Mouse (Mus musculus) granulocyte monocyte progenitor cell, adult 5-6 weeks (primary cell): Measurements from ENCODE around the gene Elmo2. TPM values are rescaled to one million over a fixed set of nuclear protein-coding genes. Genes with fewer than 3 reads are reported as not detected.

Source experiments
- ATAC-seq: replicated peaks from 2 replicates; pipeline ENCODE4 v1.8.0; 2016; ENCODE audit warnings: mild to moderate bottlenecking, moderate TSS enrichment, inconsistent platforms; ENCODE audit not compliant: poor library complexity, severe bottlenecking
- total RNA-seq, 2 experiments: library from RNA; stranded (forward) in 1 of 2; stranded (reverse) in 1 of 2; fragments of 200-712, 200-1000 nt in 1 of 2; fragments of >200 nt in 1 of 2; fragmentation: Nextera tagmentation in 1 of 2; gene quantifications; 2 replicates each; pipeline ENCODE4 v1.2.3; 2014 to 2017

Gene Elmo2
- total RNA-seq (2014; fragmentation: Nextera tagmentation) (53.2 and 57.9 TPM in 2 replicates), total RNA-seq (2017) (28.5 and 38.8 TPM in 2 replicates)

- ATAC-seq, result peak; percentile 78
These were observed at the start of gene Elmo2 for GRCm38 (mm10) chr2:165326304-165327190. Gene Elmo2, minus strand, starts transcription at chr2:165326479.

- ATAC-seq, result no peak
These were observed 49.7 kb upstream of the Elmo2 start for GRCm38 (mm10) chr2:165376001-165376400.

- no peak for ATAC-seq
These were observed 49.2 kb upstream of the Elmo2 start for GRCm38 (mm10) chr2:165375478-165375877.

DNA sequence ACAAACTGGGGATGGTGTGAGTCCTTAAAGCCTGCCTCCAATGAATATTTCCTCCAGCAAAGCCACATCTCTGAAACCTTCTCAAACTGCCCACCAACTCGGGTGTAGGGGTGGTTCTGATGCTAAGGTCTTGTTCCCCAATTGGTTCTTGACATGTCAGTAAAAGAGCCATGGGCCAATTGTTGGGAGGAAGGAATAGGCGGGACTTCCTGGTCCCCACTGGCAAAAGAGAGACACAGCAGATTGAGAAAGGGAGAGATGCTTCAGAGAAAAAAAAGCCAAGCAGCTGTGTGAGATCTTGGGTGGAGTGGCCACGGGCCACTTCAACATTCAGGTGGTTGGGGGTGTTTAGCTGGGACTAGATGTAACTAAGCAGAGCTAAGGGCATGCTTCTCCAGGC lies 44.8 kb upstream of the Elmo2 start:
- no peak for ATAC-seq

- ATAC-seq, result no peak
These were observed 44.1 kb upstream of the Elmo2 start for GRCm38 (mm10) chr2:165370348-165370747.

DNA sequence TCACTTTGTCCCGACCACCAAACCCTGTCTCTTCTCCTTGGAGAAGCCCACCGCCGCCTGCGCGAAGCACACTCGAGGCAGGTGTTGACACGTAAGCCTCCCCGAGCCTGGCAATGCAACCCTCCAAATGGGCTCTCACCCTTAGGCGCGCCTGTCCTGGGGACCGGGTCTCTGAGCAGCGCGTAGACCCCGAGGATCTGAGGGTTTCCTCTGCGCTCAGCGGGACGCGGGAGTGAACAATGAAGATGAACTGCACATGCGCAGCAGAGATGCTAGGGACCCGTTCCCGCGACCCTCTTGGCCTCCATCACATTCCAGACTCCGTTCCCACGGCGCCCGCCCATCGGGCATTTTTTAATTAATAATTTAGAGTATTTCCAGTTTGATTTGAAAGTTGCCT lies 42.2 kb upstream of the Elmo2 start, which contains the start of gene Zfp663:
Gene Zfp663 (minus strand): TSS at position 234 of the 400 bp plus-strand sequence.
- ATAC-seq, result no peak

GRCm38 (mm10) chr2:165367868-165368439 lies 41.7 kb upstream of the Elmo2 start:
- ATAC-seq, result no peak

DNA sequence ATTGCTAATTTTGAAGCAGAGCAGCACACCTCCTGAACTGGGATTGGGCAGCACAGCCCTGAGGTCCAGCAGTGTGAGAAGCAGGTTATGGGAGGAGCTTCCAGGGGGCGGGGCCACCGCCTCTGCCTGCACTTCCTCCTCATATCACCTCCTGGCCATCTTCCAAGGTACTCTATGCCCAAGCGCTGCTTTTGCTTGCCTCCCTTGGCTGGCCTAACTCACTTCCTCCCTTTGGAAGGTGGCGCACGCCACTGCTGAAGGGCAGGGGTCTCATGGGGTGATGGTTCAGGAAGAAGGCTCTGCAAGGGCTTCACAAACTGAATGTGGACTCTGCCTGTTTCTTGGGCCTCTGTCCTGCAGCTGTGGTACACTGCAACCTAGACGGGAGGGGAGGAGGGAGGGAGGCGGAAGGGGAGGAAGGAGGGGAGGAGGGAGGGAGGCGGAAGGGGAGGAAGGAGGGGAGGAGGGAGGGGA lies 40.8 kb upstream of the Elmo2 start:
- peak; percentile 75 for ATAC-seq

- ATAC-seq, result peak; percentile 57
These were observed 38.2 kb upstream of the Elmo2 start for GRCm38 (mm10) chr2:165364334-165365091.

DNA sequence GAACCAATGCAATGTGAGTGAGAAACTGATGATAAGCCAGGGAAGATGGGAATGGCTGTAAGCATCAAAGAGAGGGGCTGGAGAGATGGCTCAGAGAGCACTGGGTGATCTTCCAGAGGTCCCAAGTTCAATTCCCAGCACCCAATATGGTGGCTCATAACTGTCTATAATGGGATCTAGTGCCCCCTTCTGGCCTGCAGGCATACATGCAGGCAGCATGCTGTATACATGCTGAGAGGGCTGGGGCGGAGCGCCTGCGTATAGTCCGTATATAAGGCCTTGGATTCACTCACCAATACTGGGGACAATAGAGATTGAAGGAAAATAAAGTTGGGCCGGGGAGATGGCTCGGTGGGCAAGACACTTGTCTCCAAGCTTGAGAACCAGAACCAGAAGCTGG lies 37.0 kb upstream of the Elmo2 start:
- no peak for ATAC-seq

- ATAC-seq, result peak; percentile 69
These were observed 34.6 kb upstream of the Elmo2 start for GRCm38 (mm10) chr2:165360861-165361260.

DNA sequence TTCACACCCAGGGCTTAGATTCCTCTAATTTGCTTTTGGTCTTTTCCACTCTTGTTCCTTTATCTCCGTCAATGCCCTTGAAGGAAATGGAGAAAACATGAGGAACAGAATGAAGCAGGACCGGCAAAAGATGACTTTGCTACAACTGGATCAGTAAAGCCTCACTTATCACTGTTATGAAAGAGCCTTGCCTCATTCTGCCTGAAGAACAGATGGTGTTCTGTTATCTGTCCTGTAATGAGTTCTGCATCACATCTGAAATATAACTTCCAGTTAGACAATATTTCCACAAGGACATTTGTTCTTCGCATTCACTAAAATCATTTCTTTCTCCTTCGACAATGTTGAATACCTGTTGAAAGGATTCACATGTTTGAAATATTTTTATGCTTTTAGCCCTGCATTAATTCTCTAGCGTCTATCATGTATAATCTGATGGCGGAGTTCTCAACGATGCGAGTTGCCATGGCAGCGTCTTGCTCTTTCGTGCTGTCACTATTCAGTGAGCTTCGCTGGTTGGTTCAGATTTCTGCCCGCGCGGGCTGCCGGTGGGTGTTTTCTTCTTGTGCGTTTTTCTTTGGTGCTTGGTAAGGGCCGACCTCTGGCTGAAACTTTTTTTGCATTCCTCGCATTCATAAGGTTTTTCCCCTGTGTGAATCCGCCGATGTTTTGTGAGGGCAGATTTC lies 25.7 kb upstream of the Elmo2 start:
- ATAC-seq, result no peak

- ATAC-seq, result 0 out of 2 replicates have a peak, but pooled peaks have one; percentile 27
These were observed 23.2 kb upstream of the Elmo2 start for GRCm38 (mm10) chr2:165349466-165349865.

- peak; percentile 46 for ATAC-seq
These were observed 19.9 kb upstream of the Elmo2 start for GRCm38 (mm10) chr2:165346180-165346579.

DNA sequence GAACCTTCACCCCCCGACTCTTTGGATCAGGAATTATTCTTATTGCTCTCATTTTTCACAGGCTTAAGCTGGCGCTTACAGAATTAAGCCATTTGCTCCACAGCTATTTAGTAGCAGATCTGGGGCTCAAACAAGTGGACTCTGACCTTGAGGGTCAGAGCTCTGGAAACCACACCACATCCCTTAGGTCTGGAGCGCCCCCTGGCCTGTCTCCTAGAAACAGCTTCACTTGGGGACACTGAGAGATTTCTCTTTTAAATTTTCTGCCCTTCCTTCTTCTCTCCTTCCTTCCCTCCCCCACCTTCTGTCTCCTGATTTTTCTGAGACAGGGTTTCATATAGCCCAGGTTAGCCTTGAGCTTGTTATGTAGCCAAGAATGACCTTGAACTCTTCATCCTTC lies 10.9 kb upstream of the Elmo2 start:
- ATAC-seq, result peak; percentile 47; the same call in 1 of the 2 replicates

GRCm38 (mm10) chr2:165332610-165333210 lies 6.4 kb upstream of the Elmo2 start:
- peak; percentile 78 for ATAC-seq

DNA sequence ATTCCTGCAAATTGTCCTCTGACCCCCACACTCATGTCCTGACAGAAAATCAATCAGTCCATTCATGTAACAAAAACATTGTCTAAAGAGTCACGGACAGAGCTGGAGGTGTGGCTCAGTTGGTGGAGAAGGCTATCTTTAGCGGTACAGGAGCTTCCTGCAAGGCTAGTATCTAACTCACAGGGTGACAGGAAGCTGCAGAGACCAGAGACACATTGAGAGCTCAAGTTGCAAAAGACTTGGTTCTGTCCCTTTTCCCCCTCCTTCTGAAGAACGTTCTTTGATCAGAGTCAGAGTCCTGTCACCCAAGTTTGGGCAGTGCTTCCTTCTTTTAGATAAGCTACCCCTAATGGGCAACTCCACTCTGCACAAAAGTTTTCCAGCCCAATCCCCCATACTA lies 3.4 kb upstream of the Elmo2 start:
- peak; percentile 37 for ATAC-seq

- no peak for ATAC-seq
These were observed 2.5 kb upstream of the Elmo2 start for GRCm38 (mm10) chr2:165328746-165329145.

DNA sequence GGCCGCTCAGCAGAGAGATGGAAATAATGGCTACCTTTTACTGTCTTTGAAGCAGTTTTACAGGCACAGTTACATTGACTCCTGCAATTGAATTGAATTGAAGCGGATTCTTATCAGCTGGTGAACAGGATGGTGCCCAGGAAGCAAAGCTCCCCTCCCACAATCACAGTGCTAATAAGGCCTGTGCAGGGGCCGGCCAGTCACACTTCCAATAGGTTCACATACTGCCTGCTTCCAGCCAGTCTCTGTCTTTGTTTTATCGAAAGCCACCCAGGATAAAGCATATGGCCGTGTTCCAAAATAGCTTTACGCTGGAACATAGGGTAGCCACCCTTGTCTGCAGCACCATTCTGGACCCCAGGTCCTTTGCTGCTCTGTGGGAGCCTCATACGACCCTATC lies 1.1 kb upstream of the Elmo2 start:
- ATAC-seq, result no peak
